Mouse (Mus musculus) testis, adult 2 months (tissue): ENCODE data around the gene Gng7. TPM values are rescaled to one million over a fixed set of nuclear protein-coding genes. Genes with fewer than 3 reads are reported as not detected.
A peak's percentile ranks its signal among the peaks of the same experiment; 100 is the strongest.

ENCODE experiments used
- H3K27ac ChIP-seq: fragments of 200-500 bp; 2 replicates; pipeline ENCODE4 v1.5.1; 2012; ENCODE audit warnings: low read depth, low read length; ENCODE audit not compliant: control insufficient read depth, insufficient read depth
- H3K27me3 ChIP-seq: fragments of 200-500 bp; 2 replicates; pipeline ENCODE4 v1.6.1; 2012; ENCODE audit warnings: mild to moderate bottlenecking, low read length, moderate library complexity; ENCODE audit not compliant: control insufficient read depth, insufficient read depth
- H3K36me3 ChIP-seq: fragments of 200-500 bp; 2 replicates; pipeline ENCODE4 v1.6.1; 2012; ENCODE audit warnings: mild to moderate bottlenecking, low read length; ENCODE audit not compliant: control insufficient read depth, insufficient read depth
- H3K4me1 ChIP-seq: fragments of 200-500 bp; 2 replicates; pipeline ENCODE4 v1.6.1; 2012; ENCODE audit warnings: low read length; ENCODE audit not compliant: control insufficient read depth, insufficient read depth
- H3K4me3 ChIP-seq: fragments of 200-500 bp; 2 replicates; pipeline ENCODE4 v1.5.1; 2012; ENCODE audit warnings: low read depth, mild to moderate bottlenecking, low read length, moderate library complexity, mixed read lengths; ENCODE audit not compliant: control insufficient read depth
- CTCF ChIP-seq: fragments of 200-500 bp; IDR thresholded peaks from 2 replicates; pipeline ENCODE4 v1.5.1; 2012; ENCODE audit warnings: low read depth, mild to moderate bottlenecking, inconsistent platforms, low read length, moderate library complexity; ENCODE audit not compliant: control insufficient read depth, insufficient read depth, insufficient replicate concordance
- POLR2A ChIP-seq: fragments of 200-500 bp; IDR thresholded peaks from 2 replicates; pipeline ENCODE4 v1.6.1; 2012; ENCODE audit warnings: low read depth, mild to moderate bottlenecking, inconsistent platforms, low read length, moderate library complexity; ENCODE audit not compliant: control insufficient read depth
- polyA plus RNA-seq: library from polyadenylated mRNA; depleted of rRNA; stranded (reverse); fragments of >200 nt; gene quantifications from 2 replicates; pipeline ENCODE4 v1.2.3, GENCODE M21; 2012

The Gng7 gene
- polyA plus RNA-seq, 1 experiment = 1.0 TPM

DNA sequence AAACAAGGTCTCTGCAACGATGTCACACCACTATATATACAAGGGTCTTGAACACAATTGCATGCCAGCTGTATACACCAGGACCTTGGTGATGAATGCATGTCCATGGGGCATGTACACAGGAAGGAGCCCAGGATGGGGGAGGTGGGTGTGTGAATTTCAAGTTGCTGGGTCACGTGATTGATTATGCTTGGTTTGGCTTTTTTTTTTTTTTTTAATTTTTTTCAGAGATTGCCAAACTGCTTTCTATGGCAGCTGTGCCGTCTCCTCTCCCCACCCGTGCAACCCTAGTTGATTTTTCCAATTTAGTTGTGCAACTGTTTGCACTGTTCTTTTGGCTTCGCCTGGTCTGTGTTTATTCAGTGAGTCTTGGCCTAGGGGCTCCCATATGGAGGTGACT, 52.2 kb downstream of the Gng7 start:
- peaks cover 9% of the 10 kb centered on the region for H3K4me1 ChIP-seq
- H3K27ac ChIP-seq = peak overlapping the region; percentile 64
- no peaks in the 10 kb centered on the region for H3K36me3 ChIP-seq
- no peak for TF ChIP-seq CTCF
- TF ChIP-seq POLR2A = no peak
- H3K27me3 ChIP-seq = no peaks in the 10 kb centered on the region
- no peak overlapping the region for H3K4me3 ChIP-seq

DNA sequence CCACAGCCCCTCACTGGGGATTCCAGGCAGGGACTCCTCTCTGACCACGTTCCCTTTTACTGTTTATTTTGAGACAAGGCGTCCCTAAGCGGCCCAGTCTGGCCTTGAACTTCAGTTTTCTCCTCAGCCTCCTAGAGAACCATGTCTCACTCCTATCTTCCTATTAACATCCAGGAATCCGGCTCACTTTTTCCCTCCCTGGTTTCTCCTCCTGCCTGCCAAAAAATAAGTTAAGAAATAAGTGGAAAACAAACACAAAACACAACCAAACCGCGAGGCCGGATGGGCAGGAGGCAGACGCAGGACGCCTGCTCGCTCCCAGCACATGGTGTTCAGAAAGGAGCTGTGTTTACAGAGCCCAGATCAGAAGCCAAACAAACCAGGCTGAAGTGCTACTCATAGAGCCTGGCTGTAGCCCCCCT, 52.7 kb downstream of the Gng7 start:
- Histone ChIP-seq H3K4me3 (no peak overlapping the region), H3K36me3 (no peaks in the 10 kb centered on the region), H3K27me3 (no peaks in the 10 kb centered on the region), H3K4me1 (peaks cover 8% of the 10 kb centered on the region), H3K27ac (no peak overlapping the region; the same call in 1 of the 2 replicates)
- no peak for TF ChIP-seq CTCF
- no peak for TF ChIP-seq POLR2A

DNA sequence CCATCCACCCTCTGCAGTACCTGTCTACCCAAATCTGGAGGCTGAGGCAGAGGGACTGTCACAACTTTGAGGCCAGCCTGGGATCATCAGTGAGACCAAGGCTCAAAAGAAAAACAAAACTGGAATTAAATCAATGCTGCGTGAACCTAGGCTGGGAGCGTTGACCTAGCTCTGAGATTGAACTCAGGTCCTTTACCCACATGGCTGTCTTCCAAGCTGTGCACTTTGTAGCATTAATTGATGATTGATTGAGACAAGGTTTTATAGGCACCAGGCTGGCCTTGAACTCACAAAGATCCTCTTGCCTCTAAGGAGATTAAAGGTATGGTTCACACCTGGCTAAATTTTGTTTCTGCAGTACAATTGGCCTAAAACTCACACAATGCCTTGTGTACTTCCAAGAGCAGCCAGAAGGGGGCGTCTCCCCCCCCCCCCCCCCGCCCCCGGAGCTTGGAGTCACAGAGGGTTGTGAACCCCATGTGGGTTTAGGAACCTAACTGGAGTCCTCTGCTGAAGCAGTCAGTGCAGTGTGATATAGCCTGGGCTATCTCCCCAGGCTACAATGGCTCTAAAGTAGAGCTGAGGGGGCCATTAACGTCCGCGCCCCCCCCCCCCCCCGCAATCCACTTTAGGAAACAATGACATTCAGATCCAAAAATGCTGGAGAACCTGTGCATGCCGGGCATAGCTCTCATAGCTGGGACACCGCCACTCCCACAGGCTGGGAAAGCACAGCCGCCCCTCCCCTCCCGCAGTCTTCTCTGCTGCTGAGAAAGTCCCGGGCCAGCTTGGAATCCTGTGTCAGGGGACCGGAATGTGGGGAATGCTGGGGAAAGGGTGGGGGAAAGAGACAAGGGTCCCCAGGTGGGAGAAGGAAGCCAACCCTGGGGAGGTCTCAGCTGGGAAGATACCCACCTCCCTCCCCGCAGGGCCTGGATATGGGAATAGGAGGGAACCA, 53.9 kb downstream of the Gng7 start:
- no peaks in the 10 kb centered on the region for H3K36me3 ChIP-seq
- H3K27ac ChIP-seq = no peak overlapping the region
- H3K4me3 ChIP-seq = no peak overlapping the region
- TF ChIP-seq CTCF = 0 out of 2 replicates have a peak, but pooled peaks have one; percentile 25
- TF ChIP-seq POLR2A = no peak
- H3K4me1 ChIP-seq = peaks cover 7% of the 10 kb centered on the region
- no peaks in the 10 kb centered on the region for H3K27me3 ChIP-seq

DNA sequence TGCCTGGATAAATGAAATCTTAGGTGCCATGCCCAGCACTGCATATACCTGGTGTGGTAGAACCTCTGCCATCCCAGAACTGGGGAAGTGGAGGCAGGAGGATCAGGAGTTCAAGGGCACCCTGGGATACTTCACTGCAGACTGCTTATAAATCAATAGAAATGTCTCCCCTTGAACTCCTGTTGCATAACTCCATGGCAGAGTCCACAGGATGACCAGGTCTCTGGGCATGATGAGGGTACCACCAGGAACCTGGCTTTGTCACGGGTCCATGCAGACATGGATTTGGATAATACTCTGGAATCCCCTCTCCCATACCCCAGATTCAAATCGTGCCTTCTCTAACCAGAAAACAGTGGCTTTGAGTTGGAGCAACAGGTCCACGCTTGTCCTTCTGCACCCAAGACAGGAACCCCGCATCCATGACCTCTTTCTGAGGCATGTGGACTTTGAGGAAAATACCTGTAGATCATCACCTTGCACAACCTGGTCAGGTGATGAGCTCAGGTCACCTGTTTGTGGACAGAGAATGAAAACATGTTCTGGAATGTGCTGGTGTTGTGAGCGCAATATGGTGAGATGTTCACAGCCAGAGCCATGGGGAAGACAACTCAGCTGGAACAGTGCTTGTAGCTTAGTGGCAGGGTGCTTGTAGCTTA, 55.6 kb downstream of the Gng7 start:
- TF ChIP-seq POLR2A (no peak), CTCF (no peak)
- Histone ChIP-seq H3K4me1 (peaks cover 7% of the 10 kb centered on the region), H3K27ac (no peak overlapping the region), H3K4me3 (no peak overlapping the region), H3K36me3 (no peaks in the 10 kb centered on the region), H3K27me3 (no peaks in the 10 kb centered on the region)

DNA sequence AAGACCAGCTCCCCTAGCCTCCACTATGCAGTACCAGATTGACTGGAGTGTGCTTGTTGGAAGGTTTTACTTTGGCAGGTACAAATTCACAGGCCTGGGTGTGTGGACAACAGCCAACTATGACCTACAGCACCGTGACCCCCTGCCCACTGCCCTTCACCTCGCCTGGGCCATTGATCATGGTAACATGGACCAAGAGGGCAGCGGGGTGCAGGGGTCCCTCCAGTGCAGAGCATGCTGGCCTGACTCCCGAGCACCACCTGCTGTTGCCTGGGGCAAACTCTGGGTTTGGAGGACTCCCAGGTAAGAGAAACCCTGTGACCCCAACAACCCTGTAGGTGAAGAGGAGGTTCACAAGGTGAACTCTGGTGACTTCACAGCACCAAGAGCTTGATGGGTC, 57.0 kb downstream of the Gng7 start:
- no peaks in the 10 kb centered on the region for H3K36me3 ChIP-seq
- TF ChIP-seq POLR2A (no peak), CTCF (no peak)
- H3K4me1 ChIP-seq = peaks cover 8% of the 10 kb centered on the region
- H3K27me3 ChIP-seq = no peaks in the 10 kb centered on the region
- H3K4me3 ChIP-seq = no peak overlapping the region
- no peak overlapping the region for H3K27ac ChIP-seq

DNA sequence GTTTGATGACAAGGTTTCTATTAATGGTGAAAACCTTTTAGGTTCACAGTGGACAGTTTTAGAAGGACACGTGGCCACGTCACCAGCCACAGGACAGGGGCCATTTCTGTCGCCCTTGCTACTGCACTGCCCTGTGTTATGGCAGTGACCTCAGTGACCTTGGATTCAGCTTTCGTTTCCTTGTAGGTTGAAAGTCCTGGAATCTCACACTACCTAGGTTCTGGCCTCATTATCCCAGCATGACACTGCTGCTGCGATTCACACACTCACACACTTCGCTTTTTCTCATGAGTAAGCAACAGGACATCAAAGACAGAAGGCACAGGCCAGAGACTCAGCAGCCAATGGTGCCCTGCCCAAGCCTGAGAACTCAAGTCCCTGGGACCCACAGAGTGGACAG, 57.8 kb downstream of the Gng7 start:
- Histone ChIP-seq H3K36me3 (no peaks in the 10 kb centered on the region), H3K27ac (no peak overlapping the region), H3K4me3 (no peak overlapping the region), H3K4me1 (peaks cover 14% of the 10 kb centered on the region), H3K27me3 (no peaks in the 10 kb centered on the region)
- no peak for TF ChIP-seq CTCF
- TF ChIP-seq POLR2A = no peak

DNA sequence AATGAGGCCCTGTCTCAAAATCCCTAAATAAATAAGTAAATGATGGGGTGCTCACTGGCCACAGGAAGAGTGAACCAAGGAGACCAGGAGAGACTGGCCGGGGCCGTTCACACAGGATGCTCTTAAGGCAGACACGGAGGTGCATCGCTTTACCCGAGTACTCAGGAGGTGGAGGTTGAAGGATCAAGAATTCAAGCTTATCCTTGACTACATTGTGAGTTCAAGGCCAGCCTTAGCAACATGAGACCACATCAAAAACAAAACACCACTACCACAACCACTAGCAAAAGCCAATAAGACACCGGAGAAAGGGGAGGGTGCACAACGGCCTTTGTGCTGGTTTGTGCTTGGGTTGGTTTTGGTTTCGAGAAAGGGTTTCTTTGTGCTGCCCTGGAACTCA, 58.4 kb downstream of the Gng7 start:
- no peak for TF ChIP-seq CTCF
- TF ChIP-seq POLR2A = no peak
- peaks cover 14% of the 10 kb centered on the region for H3K4me1 ChIP-seq
- no peaks in the 10 kb centered on the region for H3K27me3 ChIP-seq
- no peak overlapping the region for H3K27ac ChIP-seq
- H3K36me3 ChIP-seq = no peaks in the 10 kb centered on the region
- no peak overlapping the region for H3K4me3 ChIP-seq
